Mouse (Mus musculus): ENCODE measurements around the gene Adam1b.

DNA sequence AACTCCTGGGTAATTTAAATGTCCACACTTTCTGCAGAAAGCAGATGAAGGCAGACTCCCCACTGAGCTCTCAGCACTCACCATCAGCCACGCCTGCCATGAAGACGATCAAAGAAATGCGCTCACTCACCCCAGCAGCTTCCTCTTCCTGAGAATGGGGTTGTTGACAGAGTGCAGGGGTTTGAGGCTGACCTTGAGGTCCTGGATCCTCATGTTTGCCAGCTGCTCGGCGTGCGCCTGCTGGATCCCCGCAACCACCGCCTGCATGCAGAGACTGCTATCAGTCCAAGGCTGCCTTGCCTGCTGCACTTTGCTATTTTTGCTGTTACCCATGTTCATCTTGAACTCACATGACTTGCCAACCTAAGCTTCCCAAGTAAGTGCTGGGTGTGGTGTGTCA, 23.7 kb upstream of the Adam1b start:
- TF ChIP-seq CTCF (IDR thresholded peaks at IDR 0.05; ENCODE audit: low read depth): no peak
- no peak for TF ChIP-seq EP300 (IDR thresholded peaks at IDR 0.05; ENCODE audit: low read depth)
